Mouse (Mus musculus) T-cell, adult 2 months (primary cell): ENCODE data around the gene Prph2.

ENCODE experiments used
- DNase-seq: peaks from one replicate; pipeline ENCODE4 v3.0.0; 2022; ENCODE audit warnings: low spot score

Gene Prph2

GRCm38 (mm10) chr17:46963186-46963585 is 52.9 kb downstream of the Prph2 start:
- DNase-seq, result no peak

- peak; percentile 77 for DNase-seq
Observed at GRCm38 (mm10) chr17:46966892-46967291, 56.6 kb downstream of the Prph2 start.

- no peak for DNase-seq
Observed at GRCm38 (mm10) chr17:46972603-46973002, 62.3 kb downstream of the Prph2 start.
